Mouse (Mus musculus): ENCODE measurements at regions not wholly inside any gene's neighbourhood (a gene's known extent, or its start where the extent isn't known, plus 50 kb on each side); places are given as distances from the start of the nearest gene placed in this dataset.

- TF ChIP-seq CTCF (IDR thresholded peaks at IDR 0.05; ENCODE audit: control insufficient read depth, insufficient read depth, low read length), result no peak
- no peak for TF ChIP-seq POLR2A (IDR thresholded peaks at IDR 0.05; ENCODE audit: borderline replicate concordance, control insufficient read depth, low read depth, low read length)
Measured at GRCm38 (mm10) chr14:80280188-80280587, 296.3 kb downstream of the Olfm4 start.

All from bone marrow, adult 2 months (tissue).